Mouse (Mus musculus) left cerebral cortex, adult 9 months (tissue): Measurements from ENCODE around the gene Fat2.

Experiments
- DNase-seq, 2 experiments: peaks; one replicate each; pipeline ENCODE4 v3.0.0; 2022; ENCODE audit warnings: low spot score in 2 of 2

Gene Fat2

GRCm38 (mm10) chr11:55239496-55239895, 96.9 kb downstream of the Fat2 start:
- DNase-seq: no peak

- no peak for DNase-seq
Observed at GRCm38 (mm10) chr11:55236815-55237214, 99.5 kb downstream of the Fat2 start.

GRCm38 (mm10) chr11:55234791-55235190, 101.6 kb downstream of the Fat2 start:
- no peak for DNase-seq

GRCm38 (mm10) chr11:55234288-55234687, 102.1 kb downstream of the Fat2 start:
- DNase-seq: no peak

GRCm38 (mm10) chr11:55231034-55231433, 105.3 kb downstream of the Fat2 start:
- DNase-seq: no peak

GRCm38 (mm10) chr11:55221306-55221705, 115.1 kb downstream of the Fat2 start:
- DNase-seq: no peak

- no peak for DNase-seq
Observed at GRCm38 (mm10) chr11:55218473-55218872, 117.9 kb downstream of the Fat2 start.

- no peak for DNase-seq
Observed at GRCm38 (mm10) chr11:55217880-55218279, 118.5 kb downstream of the Fat2 start.

GRCm38 (mm10) chr11:55217418-55217817, 118.9 kb downstream of the Fat2 start:
- no peak for DNase-seq

GRCm38 (mm10) chr11:55216830-55217229, 119.5 kb downstream of the Fat2 start:
- peak; percentile 37 to 69 for DNase-seq

- no peak for DNase-seq
Observed at GRCm38 (mm10) chr11:55216061-55216460, 120.3 kb downstream of the Fat2 start.

- DNase-seq: no peak
Observed at GRCm38 (mm10) chr11:55214978-55215377, 121.4 kb downstream of the Fat2 start.

GRCm38 (mm10) chr11:55214161-55214560, 122.2 kb downstream of the Fat2 start:
- no peak for DNase-seq

- DNase-seq: no peak
Observed at GRCm38 (mm10) chr11:55213518-55213917, 122.8 kb downstream of the Fat2 start.

GRCm38 (mm10) chr11:55209626-55210353, 126.6 kb downstream of the Fat2 start:
- no peak for DNase-seq

- no peak for DNase-seq
Observed at GRCm38 (mm10) chr11:55209032-55209431, 127.3 kb downstream of the Fat2 start.

GRCm38 (mm10) chr11:55208001-55208690, 128.2 kb downstream of the Fat2 start:
- no peak for DNase-seq

GRCm38 (mm10) chr11:55204602-55205001, 131.8 kb downstream of the Fat2 start:
- DNase-seq: no peak

- peak; percentile 79 to 96 for DNase-seq
Observed at GRCm38 (mm10) chr11:55204159-55204596, 132.2 kb downstream of the Fat2 start, which contains the start of gene Slc36a1. Slc36a1 (plus strand) TSS chr11:55204350.
